Mouse (Mus musculus) forebrain, embryonic 16.5 days (tissue): Measurements from ENCODE around the gene Camta1. TPM values are rescaled to one million over a fixed set of nuclear protein-coding genes. Genes with fewer than 3 reads are reported as not detected.
A peak's percentile ranks its signal among the peaks of the same experiment; 100 is the strongest.

Experiments
- ATAC-seq: fragments of 200-750 bp; cut with Nextera tagmentation; 2 replicates; pipeline ENCODE4 v1.8.0; 2017; ENCODE audit warnings: mild to moderate bottlenecking, moderate library complexity
- H3K27ac ChIP-seq: fragments of 300-500 bp; sonication (generic); 2 replicates; pipeline ENCODE4 v1.5.1; 2014; ENCODE audit warnings: low read length, control low read depth
- H3K27me3 ChIP-seq: fragments of 300-500 bp; sonication (generic); replicated peaks from 2 replicates; pipeline ENCODE4 v1.6.1; 2014; ENCODE audit warnings: low read length; ENCODE audit not compliant: control insufficient read depth, insufficient read depth
- H3K36me3 ChIP-seq: fragments of 300-500 bp; sonication (generic); 2 replicates; pipeline ENCODE4 v1.6.1; 2014; ENCODE audit not compliant: control insufficient read depth, insufficient read depth
- H3K4me1 ChIP-seq: fragments of 300-500 bp; sonication (generic); replicated peaks from 2 replicates; pipeline ENCODE4 v1.6.1; 2014; ENCODE audit warnings: low read length; ENCODE audit not compliant: control insufficient read depth, insufficient read depth
- H3K4me2 ChIP-seq: fragments of 300-500 bp; sonication (generic); 2 replicates; pipeline ENCODE4 v1.6.1; 2014; ENCODE audit warnings: mild to moderate bottlenecking, low read length, control low read depth
- H3K4me3 ChIP-seq: fragments of 300-500 bp; sonication (generic); replicated peaks from 2 replicates; pipeline ENCODE4 v1.5.1; 2014; ENCODE audit warnings: mild to moderate bottlenecking, low read length, control low read depth
- H3K9ac ChIP-seq: fragments of 300-500 bp; sonication (generic); replicated peaks from 2 replicates; pipeline ENCODE4 v1.6.1; 2014; ENCODE audit warnings: low read depth, low read length, control low read depth
- H3K9me3 ChIP-seq: fragments of 300-500 bp; sonication (generic); 2 replicates; pipeline ENCODE4 v1.6.1; 2016; ENCODE audit warnings: low read length; ENCODE audit not compliant: control insufficient read depth
- WGBS: fragments of 180-500 bp; shearing (Covaris S2); extraction: QIAGEN DNeasy Blood & Tissue Kit; methylation state at CpG from one replicate; pipeline ENCODE4 v1.1.7; 2014; 5-methylcytosine and 5-hydroxymethylcytosine counted together
- polyA plus RNA-seq: library from polyadenylated mRNA; unstranded; fragments of >200 nt; fragmentation: Nextera tagmentation; extraction: Ambion mirVana; gene quantifications from 2 replicates; pipeline ENCODE4 v1.2.1, GENCODE M21; 2015

Gene Camta1
- polyA plus RNA-seq, 1 experiment from 2014 or later, result 123 TPM

DNA sequence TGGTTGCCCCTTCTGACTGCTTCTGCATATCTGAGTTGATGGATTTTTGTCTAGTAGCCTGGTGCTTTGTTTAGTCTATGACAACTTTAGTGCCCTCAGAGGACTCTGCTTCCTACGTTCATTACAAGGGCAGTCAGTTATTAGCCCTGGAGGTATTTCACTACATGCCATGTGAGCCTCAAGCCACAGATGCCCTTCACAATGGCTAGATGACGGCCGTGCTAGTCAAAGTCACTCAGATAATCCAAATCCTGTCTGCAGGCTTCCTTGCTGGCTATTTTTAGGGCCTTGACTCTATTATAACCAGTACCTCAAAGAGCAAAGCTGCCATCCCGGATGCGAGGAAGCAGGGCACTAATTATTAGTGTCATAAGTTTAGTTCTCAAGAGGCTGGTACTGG, 778.6 kb downstream of the Camta1 start:
- H3K27me3 ChIP-seq, result no peaks in the 10 kb centered on the region
- no peak overlapping the region for H3K4me3 ChIP-seq
- no peak overlapping the region for H3K27ac ChIP-seq
- no peak for ATAC-seq
- H3K4me2 ChIP-seq, result no peak overlapping the region
- no peaks in the 10 kb centered on the region for H3K9me3 ChIP-seq
- H3K9ac ChIP-seq, result no peak overlapping the region
- WGBS, result 85% methylated on average over 5 of the region's 5 CpGs
- peaks cover 52% of the 10 kb centered on the region for H3K36me3 ChIP-seq
- no peaks in the 10 kb centered on the region for H3K4me1 ChIP-seq

DNA sequence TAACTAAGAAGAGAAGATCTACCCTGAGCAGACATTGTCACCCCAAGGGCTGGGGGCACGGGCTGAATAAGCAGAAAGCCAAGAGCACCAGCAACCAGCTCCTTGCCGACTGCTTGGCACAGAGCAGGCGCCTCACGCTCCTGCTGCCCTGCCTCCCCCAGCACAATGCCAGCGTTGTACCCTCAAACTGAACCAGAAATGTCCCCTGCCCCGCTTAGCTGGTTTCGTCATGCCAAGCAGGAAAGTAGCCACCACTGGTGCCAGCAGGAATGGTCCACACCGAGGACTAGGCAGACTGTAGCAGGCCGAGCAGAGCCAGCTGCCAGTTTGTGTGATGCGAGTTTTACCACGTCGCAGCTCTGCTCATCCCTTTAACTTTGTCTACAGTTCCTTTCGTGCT, 779.7 kb downstream of the Camta1 start:
- Histone ChIP-seq H3K9me3 (no peaks in the 10 kb centered on the region), H3K27ac (no peak overlapping the region), H3K4me2 (no peak overlapping the region), H3K27me3 (no peaks in the 10 kb centered on the region), H3K9ac (no peak overlapping the region), H3K4me1 (no peaks in the 10 kb centered on the region), H3K4me3 (no peak overlapping the region), H3K36me3 (peaks cover 56% of the 10 kb centered on the region)
- ATAC-seq, result no peak
- WGBS, result 91% methylated on average over 13 of the region's 13 CpGs

DNA sequence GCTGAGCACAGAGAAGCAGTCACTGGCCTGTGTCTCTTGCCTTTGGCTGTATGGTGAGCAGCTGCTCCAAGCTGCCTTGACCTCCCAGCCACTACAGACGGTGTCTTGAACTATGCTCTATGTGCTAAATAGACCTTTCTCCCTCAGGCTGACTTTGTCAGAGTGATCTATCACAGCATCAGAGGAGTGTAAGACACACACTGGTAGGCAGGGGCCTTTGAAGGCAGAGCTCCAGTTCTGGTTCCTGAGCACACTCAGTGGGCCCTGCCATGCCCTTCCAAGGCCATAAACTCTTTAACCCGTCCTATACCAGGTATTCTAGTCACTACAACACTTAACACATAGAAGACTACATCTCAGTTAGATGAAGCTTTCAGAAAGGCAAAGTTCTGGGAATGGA, 780.3 kb downstream of the Camta1 start:
- H3K4me3 ChIP-seq, result no peak overlapping the region
- H3K27ac ChIP-seq, result no peak overlapping the region
- H3K4me1 ChIP-seq, result no peaks in the 10 kb centered on the region
- H3K4me2 ChIP-seq, result no peak overlapping the region
- H3K36me3 ChIP-seq, result peaks cover 60% of the 10 kb centered on the region
- no peak overlapping the region for H3K9ac ChIP-seq
- ATAC-seq, result no peak
- H3K9me3 ChIP-seq, result no peaks in the 10 kb centered on the region
- WGBS, result 85% methylated on average over 2 of the region's 2 CpGs
- H3K27me3 ChIP-seq, result no peaks in the 10 kb centered on the region

DNA sequence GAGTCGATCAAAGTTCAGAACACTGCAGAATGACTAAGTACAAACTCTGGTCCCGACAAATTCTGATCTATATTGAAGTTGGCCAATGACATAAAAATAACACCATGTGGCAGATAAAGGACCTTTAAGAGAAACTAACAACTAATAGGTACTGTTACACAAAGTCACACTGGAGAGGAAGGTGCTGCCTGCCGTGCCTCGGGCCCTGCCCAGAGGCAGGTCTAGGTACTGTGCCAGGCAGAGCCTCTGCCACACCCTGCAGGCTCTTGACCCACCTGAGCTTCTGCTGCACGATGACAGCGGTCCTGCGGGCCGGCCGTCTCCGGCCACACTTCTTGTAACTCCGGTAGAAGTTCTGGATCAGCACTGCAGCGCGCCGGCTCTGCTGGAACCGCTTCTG, 786.9 kb downstream of the Camta1 start:
- peaks cover 48% of the 10 kb centered on the region for H3K36me3 ChIP-seq
- H3K4me3 ChIP-seq, result no peak overlapping the region
- no peak overlapping the region for H3K4me2 ChIP-seq
- H3K9ac ChIP-seq, result no peak overlapping the region
- no peak overlapping the region for H3K27ac ChIP-seq
- no peaks in the 10 kb centered on the region for H3K27me3 ChIP-seq
- no peaks in the 10 kb centered on the region for H3K9me3 ChIP-seq
- 95% methylated on average over 15 of the region's 15 CpGs for WGBS
- no peaks in the 10 kb centered on the region for H3K4me1 ChIP-seq
- no peak for ATAC-seq

DNA sequence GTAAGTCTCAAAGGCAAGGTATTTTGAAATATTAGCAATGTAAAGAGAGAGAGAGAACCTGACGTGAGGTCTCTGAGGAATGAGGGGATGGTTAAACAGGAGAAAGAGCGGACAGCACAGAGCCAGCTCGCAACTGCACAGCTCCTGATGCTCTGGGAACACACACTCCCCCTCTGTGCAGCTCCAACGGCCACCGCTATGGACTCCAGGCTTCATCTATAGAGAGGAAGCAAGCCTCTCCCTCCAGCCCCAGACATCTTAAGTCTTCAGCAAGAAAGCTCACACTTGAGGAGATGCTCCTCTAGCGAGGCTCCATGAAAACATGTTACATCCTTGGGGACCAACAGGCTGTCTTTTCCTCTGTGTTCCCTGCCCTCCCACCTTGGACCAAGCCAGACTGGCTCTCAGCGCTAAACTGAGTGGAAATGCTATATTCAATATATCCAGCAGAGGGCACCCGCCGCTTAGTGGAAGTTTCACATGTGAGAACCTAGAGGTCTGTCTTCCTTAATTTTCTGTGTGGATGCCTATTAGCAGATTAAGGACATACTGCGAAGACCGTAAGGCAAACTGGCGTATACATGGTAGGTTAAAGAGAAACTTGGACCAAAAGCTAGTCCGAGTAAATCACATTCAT, 788.5 kb downstream of the Camta1 start:
- Histone ChIP-seq H3K9me3 (no peaks in the 10 kb centered on the region), H3K36me3 (peaks cover 51% of the 10 kb centered on the region), H3K4me1 (no peaks in the 10 kb centered on the region), H3K27me3 (no peaks in the 10 kb centered on the region), H3K4me2 (no peak overlapping the region), H3K4me3 (no peak overlapping the region), H3K27ac (no peak overlapping the region), H3K9ac (no peak overlapping the region)
- 51% methylated on average over 13 of the region's 13 CpGs for WGBS
- peak; percentile 70 for ATAC-seq

GRCm38 (mm10) chr4:151070962-151071361, 790.7 kb downstream of the Camta1 start:
- ATAC-seq, result no peak
- 90% methylated on average over 7 of the region's 7 CpGs for WGBS
- Histone ChIP-seq H3K9me3 (no peaks in the 10 kb centered on the region), H3K4me3 (no peak overlapping the region), H3K4me2 (no peak overlapping the region), H3K36me3 (peaks cover 43% of the 10 kb centered on the region), H3K9ac (no peak overlapping the region), H3K27ac (no peak overlapping the region), H3K27me3 (no peaks in the 10 kb centered on the region), H3K4me1 (no peaks in the 10 kb centered on the region)

DNA sequence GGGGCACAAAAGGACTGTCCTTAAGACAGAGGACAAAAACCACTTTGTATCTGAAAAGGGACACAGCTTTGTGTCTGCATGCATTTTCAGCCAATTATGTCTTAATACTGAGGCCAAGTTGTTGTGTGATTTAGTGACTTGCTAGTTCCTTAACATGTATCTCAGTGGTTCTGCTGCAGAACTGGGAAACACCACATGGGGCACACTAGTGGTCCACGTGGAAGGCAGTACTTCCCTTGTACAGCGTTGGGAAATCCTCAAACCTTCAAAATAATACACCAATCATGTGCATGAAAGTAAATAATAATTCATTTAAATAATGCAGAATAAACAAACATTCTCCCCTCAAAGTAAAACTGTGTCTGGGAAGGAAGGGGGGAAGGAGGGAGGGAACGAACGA, 792.9 kb downstream of the Camta1 start:
- Histone ChIP-seq H3K27me3 (no peaks in the 10 kb centered on the region), H3K36me3 (peaks cover 36% of the 10 kb centered on the region), H3K4me2 (no peak overlapping the region), H3K4me3 (no peak overlapping the region), H3K9ac (no peak overlapping the region), H3K27ac (no peak overlapping the region), H3K9me3 (no peaks in the 10 kb centered on the region), H3K4me1 (no peaks in the 10 kb centered on the region)
- ATAC-seq, result no peak
- 65% methylated on average over 4 of the region's 4 CpGs for WGBS

- Histone ChIP-seq H3K4me2 (no peak overlapping the region), H3K36me3 (peaks cover 16% of the 10 kb centered on the region), H3K4me3 (no peak overlapping the region), H3K27me3 (no peaks in the 10 kb centered on the region), H3K4me1 (peaks cover 18% of the 10 kb centered on the region), H3K9ac (no peak overlapping the region), H3K27ac (no peak overlapping the region), H3K9me3 (no peaks in the 10 kb centered on the region)
- 89% methylated on average over 4 of the region's 4 CpGs for WGBS
- no peak for ATAC-seq
Observed at GRCm38 (mm10) chr4:151059566-151059965, 802.1 kb downstream of the Camta1 start.

DNA sequence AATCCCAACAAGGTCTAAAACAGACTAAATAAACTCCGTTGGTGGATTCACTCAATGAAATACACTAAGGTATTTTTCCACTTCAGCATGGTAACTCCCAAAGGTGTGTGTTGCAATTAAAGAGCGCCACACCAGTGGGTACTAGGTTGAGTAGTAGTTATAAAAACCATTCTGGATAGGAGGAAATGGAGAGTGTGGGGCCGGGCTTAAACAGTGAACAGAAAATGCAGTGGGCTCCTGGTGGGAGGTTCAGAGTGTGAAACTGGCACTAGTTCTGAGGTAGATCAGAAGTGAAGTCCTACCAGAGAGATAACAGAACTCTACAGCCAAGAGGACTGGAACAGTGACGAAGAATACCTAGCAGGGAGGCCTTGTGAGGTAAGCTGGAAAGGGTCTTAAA, 803.0 kb downstream of the Camta1 start:
- ATAC-seq, result no peak
- H3K4me3 ChIP-seq, result no peak overlapping the region
- peaks cover 18% of the 10 kb centered on the region for H3K4me1 ChIP-seq
- H3K27me3 ChIP-seq, result no peaks in the 10 kb centered on the region
- WGBS, result 85% methylated on average over 4 of the region's 4 CpGs
- no peak overlapping the region for H3K9ac ChIP-seq
- H3K27ac ChIP-seq, result peak overlapping the region; percentile 77
- peaks cover 16% of the 10 kb centered on the region for H3K36me3 ChIP-seq
- H3K4me2 ChIP-seq, result peak overlapping the region; percentile 57
- H3K9me3 ChIP-seq, result no peaks in the 10 kb centered on the region
